Mouse (Mus musculus): ENCODE results near the gene Fam216a. TPM values are rescaled to one million over a fixed set of nuclear protein-coding genes. Genes with fewer than 3 reads are reported as not detected.
A peak's percentile ranks its signal among the peaks of the same experiment; 100 is the strongest.

The Fam216a gene
- total RNA-seq, 2 experiments from 2014 or later, result 74.6 to 84.3 TPM

DNA sequence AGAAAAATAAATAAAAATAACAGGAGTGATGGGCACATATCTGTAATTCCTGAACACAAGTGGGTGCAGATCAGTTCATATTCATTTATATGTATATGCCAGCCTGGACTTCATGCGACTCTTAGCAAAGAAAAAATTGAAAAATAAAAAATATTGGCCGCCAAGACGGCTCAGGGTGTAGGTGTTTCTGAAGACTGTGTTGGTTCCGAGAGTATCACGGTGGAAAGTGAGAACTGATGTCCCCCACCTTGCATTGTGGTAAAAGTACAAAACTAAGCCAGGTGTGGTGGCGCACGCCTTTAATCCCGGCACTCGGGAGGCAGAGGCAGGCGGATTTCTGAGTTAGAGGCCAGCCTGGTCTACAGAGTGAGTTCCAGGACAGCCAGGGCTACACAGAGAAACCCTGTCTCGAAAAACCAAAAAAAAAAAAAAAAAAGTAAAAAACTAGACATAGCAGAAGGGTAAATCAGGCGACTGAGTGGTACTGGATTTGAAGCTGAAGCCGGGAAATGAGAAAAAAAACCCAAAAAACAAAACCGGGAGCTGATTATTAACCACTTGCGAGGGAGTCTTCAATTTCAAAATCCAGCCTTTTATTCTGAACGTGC, 19.1 kb upstream of the Fam216a start:
- DNase-seq (ENCODE audit: low spot score in 2 of 2), result no peak

DNA sequence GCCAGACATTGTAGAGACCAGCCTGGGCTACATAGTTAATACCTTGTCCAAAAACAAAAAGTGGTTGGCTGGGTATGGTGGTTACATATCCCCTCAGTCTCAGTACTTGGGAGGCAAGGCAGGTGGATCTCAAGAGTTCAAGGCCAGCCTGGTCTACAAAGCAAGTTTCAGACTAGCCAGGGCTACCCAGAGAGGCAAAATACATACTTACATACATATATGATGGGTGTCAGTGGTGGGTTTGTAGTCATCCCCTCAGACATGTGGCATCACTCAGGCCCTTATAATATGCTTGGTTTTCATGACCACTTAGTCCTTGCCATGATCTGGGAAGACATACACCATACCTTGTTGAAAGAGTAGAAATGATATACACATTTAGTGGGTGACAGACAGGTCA, 18.5 kb upstream of the Fam216a start:
- no peak for DNase-seq (ENCODE audit: low spot score in 2 of 2)

DNA sequence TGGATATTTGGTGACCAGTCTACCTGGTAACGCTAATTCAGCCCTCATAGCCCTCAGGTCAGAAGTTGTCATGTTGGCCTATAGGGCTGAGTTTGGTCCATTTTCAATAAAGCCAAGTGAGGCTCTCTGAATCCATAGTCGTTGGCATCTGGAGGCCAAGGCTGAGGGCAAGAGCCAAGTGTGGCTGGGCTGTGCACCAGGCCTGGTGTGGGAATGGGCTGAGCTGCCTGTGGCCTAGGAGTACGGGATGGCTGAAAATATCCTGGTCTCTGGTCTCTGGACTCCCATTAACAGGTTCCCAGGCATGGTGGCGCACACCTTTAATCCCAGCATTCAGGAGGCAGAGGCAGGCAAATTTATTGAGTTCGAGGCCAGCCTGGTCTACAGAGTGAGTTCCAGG, 17.8 kb upstream of the Fam216a start:
- DNase-seq (ENCODE audit: low spot score in 2 of 2), result no peak

DNA sequence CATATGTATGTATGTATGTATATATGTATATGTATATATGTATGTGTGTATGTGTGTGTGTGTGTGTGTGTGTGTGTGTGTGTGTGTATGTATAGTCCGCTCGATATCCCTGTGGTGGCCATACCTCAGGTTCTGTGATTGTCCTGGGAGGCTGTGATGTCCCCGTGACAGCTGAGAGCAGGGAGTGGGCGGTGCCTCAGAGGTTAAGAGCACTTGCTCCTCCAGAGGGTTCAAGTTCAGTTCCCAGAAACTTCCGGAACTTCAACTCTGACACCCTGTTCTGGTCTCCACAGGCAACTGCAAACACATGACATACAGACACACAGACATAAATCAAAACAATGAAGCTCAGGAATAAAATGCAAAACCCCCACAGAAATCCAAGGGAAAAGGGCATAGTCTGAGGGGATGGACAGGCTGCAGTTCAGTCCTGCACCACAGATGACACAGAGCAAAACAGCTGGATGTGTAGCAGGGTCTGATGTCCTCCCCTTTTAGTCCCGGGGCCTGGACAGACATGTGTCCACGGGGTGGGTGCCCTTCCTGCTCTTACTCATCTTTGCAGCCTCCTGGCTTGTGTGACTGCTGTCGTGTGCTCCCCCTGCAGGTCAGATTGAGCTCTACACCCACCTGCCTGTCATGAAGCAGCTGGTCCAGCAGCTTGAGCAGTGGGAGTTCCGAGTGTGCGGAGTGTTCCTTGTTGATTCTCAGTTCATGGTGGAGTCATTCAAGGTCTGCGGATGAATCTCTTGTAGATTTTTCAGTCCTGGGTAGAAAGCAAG, 7.4 kb upstream of the Fam216a start:
- DNase-seq (ENCODE audit: low spot score in 2 of 2), result peak; percentile 83 to 93

DNA sequence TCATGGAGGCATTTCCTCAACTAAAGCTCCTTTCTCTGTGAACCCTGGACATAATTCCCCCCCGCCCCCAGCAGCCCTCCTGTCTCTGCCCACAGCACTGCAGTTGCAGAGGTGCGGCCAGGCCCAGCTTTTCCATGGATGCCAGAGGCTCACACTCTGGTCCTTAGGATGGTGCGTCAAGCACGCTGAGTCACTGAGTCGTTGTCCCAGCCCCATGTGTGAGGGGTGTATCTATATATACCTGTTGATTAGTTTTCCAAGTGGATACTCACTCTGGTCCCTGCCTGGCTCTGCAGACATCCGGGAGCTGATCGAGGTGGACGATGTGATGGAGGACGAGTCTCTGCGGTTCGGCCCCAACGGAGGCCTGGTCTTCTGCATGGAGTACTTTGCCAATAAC, 6.0 kb upstream of the Fam216a start:
- DNase-seq (ENCODE audit: low spot score in 2 of 2), result no peak

DNA sequence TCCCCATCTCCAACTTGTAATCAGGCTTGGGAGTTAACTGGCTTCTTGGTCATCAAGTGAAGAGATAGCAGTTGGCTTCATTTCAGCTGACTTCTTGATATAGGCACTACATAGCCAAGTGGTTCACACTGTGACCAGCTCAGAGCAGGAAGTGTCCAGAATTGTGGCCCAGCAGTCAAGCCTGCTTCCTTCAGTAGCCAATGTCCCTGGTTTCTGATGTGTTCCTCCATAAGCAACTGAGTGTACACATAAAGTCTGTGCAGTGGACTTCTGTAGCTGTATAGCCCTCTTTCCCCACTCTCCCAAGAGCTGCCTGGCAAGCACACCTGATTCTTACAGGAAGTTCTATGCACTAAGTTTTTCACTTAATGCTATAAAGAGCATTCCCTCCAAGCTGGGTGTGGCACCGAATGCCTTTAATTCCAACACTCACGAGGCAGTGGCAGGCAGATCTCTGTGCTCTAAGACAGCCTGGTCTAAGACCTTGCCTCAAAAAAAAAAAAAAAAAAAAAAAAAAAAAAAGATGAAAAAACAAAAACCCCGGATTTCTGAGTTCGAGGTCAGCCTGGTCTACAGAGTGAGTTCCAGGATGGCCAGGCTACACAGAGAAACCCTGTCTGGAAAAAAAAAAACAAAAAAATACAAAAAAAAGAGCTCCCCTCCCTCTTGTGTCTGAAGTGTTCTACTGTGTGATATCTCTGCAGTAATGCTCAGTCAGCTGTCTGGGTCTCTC, 5.1 kb upstream of the Fam216a start:
- DNase-seq (ENCODE audit: low spot score in 2 of 2), result no peak

DNA sequence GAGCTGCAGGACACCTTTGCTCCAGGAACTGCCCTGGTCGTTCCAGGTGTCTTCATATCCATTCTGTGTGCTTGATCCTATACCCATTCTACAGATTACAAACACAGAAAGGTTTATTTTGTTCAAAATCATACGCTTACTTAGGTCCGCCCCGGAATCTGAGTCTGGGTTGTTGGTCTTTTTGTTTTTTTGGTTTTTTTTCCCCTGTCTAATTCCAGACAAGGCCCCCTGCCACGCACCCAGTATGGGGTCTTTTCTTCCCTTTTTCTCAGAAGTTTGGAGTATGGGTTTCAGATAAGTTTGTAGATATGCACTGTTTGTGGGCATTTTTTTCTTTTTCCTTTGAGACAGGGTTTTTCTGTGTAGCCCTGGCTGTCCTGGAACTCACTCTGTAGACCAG, 714 bp upstream of the Fam216a start:
- no peak for DNase-seq (ENCODE audit: low spot score in 2 of 2)

DNA sequence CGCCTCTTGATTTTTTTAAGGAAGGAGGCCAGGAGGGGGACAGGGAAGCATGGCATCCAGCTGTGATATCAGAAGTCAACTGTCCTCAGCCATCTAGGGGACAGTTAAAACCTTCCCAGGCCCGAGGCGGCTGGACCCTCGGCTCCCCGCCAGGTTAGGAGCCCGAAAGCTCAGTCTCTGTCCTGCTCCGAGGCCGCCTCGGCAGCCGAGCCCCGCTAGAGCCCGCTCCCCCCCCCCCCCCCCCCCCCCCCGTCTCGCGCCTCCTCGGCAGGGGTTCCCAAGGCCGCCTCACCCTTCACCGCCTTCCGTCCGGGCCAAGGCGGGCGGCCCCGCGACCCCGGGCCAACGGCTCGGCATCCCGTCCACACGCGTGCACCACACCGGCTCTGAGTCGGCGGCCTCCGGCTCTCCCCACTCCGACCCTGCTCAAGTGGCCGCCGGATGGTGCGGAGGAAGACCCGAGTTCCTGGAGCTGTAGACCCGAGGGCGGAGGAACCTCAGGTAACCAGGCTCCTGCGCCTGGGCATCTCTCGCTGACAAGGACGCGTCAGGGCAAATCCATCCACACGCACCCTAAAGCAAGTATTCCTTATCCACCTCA, 473 bp downstream of the Fam216a start, which contains the start of gene Gpn3:
Gpn3 (plus strand) TSS at position 286 of the 601 bp plus-strand sequence.
- no peak for DNase-seq (ENCODE audit: low spot score in 2 of 2)

DNA sequence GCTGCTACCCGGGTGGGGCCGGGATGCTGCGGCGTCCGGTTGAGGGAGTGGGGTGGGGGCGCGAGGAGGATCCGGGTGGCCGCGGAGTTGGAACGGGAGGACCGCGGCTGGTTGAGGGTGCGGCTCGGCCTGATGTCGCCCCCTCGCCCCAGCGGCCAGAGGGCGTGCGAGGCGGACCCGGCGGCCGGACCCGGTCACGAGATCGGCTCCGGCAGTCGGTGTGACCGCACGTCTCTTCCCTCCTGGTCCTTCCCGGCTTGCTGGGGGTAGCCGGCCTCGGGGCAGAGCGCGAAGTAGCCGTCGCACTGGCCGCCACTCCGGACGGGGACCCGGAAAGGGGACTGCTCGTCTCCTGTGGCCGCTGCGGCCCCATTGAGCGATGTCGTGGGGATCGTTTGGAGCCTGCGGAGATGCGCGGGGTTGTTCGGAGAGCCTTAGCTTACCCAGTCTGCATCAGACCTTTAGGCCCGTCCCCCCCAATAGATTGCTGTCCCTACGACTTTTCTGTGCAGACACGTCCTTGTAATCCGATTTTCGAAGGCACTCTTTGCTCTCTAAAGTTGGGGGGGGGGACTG, 17.6 kb downstream of the Fam216a start:
- DNase-seq (ENCODE audit: low spot score in 2 of 2), result peak in 1 of 2 experiments; percentile 16

DNA sequence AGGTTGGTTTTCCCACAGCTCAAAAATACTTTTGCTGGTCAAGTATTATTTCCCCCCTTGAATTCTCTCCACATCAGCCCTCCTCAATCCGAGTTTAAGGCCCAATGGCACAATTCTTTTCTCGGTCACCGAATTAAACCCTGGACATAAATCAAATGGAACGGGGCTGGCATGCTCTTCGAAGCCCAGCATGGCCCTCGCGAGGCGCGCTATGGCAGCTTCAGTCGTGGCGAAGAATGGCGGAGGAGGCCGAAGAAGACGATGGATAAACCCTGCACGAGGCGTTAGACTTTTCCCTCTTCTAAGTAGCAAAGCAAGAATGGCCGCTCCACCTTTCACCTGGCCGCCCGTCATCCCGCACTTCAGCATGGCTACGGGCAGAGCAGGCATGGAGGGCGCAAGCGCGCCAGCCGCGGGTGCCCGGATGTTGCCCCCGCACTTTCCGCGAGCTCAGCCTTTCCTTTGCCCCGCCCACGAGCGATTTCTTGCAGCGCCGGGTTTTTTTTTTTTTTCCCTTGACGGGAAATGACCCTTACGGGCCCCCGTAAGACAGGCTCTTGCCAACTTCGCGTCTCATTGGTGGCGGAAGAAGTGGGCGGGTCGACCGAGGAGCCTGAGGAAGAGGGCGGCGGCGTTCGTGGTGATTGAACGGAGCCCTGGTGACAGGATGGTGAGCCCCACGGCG, 18.2 kb downstream of the Fam216a start, which contains the start of the genes Rad9b and Vps29:
Rad9b (minus strand) TSS at position 427 of the 685 bp plus-strand sequence.
Vps29 (plus strand) TSS at position 563 of the 685 bp plus-strand sequence.
- peak; percentile 95 to 98 for DNase-seq (ENCODE audit: low spot score in 2 of 2)

DNA sequence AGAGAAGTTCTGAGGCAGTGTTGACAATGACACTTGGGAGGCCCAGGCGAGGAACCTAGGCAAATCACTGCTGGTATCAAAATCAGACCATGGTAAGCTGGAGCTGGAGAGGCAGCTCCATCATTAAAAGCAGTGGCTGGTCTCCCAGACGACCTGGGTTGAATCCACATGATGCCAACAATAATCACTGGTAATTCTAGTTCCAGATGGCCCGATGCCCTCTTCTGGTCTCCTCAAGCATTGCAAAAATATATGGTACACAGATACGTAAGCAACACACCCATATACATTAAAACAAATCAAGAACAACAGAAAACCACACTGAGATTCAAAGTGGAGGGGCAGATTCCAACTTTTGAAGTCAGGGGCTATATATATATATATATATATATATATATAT, 26.4 kb downstream of the Fam216a start:
- DNase-seq (ENCODE audit: low spot score in 2 of 2), result no peak

DNA sequence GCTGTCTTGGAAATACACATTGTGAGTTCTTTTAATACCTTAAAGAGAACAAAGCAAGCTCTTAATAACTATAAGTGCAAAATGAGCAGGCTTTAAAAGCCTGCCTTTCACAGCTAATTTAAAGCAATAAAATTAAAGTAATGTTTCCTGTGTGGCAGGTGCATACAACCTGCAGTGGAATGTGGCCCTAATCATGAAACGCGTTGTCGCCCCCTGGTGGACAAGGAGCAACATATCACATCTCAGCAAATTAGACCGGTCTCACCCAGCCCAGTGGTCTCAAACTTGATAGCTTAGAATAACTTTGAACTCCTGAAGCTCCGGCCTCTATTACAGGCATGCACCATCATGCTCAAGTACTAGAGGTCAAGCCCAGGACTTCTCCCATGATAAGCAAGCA, 27.9 kb downstream of the Fam216a start:
- peak in 1 of 2 experiments; percentile 70 for DNase-seq (ENCODE audit: low spot score in 2 of 2)

DNA sequence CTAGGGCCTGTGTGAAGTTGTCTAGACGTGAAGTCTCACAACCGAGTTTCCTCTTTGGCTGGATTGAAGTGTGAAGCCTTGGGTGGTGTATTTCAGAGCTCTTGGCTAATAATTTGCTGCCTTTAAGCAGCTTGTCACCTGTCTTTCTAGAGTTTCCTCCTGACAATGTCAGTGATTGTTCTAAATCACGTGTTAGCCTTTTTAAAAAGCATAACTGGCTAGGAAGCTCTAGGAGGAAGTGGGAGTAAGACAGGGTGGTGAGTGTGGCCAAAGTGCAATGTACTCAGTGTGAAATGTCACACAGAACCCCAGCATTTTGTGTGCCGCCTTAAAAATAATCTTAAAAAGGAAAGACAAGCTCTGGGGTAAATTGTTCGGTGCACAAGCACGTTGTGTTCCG, 28.4 kb downstream of the Fam216a start:
- DNase-seq (ENCODE audit: low spot score in 2 of 2), result no peak

DNA sequence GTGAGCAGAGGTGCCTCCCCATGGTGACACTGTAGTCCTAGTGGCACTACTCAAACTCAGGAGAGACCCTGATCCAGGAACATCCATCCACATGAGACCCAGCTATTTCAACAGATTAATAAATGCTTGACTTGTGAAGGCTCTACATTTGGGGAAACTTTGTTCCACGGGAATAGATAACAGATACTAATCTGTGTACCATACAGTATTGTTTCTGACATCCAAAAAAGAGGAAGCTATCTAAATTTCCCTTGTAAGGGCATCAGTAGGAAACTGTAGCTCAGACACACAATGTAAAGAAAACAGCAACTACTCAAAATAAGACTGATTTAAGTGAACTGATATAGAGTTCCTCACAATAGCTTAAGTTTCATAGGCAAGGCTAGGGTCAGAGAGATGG, 29.3 kb downstream of the Fam216a start:
- no peak for DNase-seq (ENCODE audit: low spot score in 2 of 2)

DNA sequence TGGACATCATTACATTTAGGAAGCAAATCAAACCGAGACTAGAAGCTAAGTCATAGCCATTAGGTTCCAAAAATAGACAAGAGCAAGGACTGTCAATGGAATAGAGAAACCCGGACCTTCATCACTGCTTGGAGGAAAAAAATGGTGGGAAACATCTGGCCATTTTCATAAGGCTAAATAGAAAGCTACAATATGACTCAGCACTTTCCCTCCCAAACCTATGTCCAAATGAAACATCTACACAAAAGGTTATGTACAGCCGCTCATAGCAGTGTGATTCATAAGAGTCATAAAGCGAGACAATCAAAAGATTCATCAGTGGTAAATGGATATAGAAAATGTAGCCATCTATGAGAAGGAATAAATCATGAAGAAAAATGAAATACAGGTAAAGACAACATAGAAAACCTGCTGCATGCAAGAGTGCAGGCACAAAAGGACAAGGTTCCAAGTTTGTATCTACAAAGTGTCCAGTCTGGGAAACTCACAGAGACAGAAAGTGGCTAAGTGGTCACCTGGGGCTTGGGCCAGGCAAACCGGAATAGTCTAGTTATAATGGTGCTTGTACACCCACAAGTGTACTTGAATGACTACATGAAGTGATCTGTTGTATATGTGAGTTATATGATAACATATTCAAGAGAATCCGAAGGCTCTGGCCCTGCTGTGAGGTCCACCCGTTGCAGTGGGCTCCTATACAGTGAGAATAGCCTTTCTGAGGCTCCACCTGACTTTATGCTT, 35.4 kb downstream of the Fam216a start:
- no peak for DNase-seq (ENCODE audit: low spot score in 2 of 2)

DNA sequence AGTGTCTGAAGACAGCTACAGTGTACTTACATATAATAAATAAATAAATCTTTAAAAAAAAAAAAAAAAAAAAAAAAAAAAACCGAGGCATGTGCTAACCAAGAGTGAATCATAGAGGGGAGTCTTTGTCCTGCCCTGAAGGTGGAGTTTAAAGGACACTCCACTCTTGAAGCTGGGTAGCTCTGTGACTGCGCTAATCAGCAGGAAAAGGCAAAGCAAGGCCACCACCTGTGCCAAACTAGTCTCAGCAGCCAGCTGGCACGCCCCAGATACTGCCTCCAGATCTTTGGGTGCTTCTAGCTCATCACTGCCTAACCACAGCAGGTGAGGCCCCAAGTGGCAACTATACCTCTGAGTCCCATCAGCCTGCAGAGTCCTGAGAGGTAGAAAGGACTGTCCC, 37.5 kb downstream of the Fam216a start:
- DNase-seq (ENCODE audit: low spot score in 2 of 2), result no peak

DNA sequence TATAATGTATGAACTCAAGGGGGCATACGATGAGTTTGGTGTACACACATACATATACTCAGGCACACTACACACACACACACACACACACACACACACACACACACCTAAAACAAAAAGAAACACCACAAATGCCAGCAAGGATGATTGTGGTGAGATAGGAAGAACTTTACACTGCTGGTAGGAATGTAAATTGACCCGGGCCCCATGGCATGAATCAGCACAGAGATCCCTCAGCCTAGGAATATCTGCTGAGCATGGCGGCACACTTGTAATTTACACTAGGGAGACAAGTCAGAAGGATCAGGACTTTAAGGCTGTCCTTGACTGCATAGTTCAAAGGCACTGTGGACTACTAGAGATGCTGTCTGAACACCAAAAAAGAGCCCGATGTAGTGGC, 41.9 kb downstream of the Fam216a start:
- DNase-seq (ENCODE audit: low spot score in 2 of 2), result no peak

DNA sequence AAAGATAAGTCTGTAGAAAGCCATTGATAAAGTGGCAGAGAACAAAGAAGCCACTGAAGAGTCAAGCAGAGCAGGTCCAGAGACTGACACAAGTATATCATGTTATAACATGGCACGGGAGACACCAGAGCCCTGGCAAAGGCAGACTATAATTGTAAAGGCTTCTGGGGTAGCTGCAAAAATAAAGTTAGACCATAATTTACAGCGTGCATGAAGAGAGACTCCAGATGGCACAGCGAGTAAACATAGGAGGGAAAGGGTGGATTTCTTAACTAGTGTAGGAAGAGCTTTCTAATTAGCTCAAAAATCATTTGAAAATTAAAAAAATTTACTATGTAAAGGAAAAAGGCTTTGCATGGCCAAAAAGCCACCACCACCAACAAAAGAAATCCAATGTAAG, 44.9 kb downstream of the Fam216a start:
- DNase-seq (ENCODE audit: low spot score in 2 of 2), result peak in 1 of 2 experiments; percentile 52

DNA sequence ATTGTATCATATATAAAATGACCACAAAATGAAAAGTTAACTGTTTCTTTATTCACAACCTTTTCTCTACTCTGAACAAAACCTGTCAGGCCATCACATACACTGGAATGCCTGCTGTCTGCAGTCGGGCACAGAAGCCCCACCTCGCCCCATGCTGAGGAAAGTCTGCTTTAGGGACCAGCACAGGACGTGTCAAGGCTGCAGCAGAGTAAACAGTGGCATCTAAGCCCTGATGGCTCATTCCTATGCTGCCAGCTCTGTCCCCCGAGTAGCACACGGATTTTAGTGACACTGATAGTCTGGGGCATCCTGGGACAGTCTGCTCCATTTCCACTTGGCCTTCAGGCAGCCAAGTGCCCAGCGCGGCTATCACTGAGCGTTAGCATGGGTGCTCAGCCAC, 46.7 kb downstream of the Fam216a start:
- no peak for DNase-seq (ENCODE audit: low spot score in 2 of 2)

Measured in layer of hippocampus, adult 18-20 months (tissue).